Mouse (Mus musculus) embryonic facial prominence, embryonic 15.5 days (tissue): ENCODE data around the gene Ptpn6. TPM values are rescaled to one million over a fixed set of nuclear protein-coding genes. Genes with fewer than 3 reads are reported as not detected.

Source experiments
- ATAC-seq: fragments of 200-750 bp; cut with Nextera tagmentation; 2 replicates; pipeline ENCODE4 v1.8.0; 2017; ENCODE audit warnings: low read depth, moderate TSS enrichment; ENCODE audit not compliant: insufficient number of reproducible peaks, low FRiP score, low TSS enrichment
- H3K27ac ChIP-seq: fragments of 300-500 bp; sonication (generic); replicated peaks from 2 replicates; pipeline ENCODE4 v1.5.1; 2015; ENCODE audit warnings: mild to moderate bottlenecking, inconsistent platforms
- H3K27me3 ChIP-seq: fragments of 300-500 bp; sonication (generic); 2 replicates; pipeline ENCODE4 v1.6.1; 2015; ENCODE audit warnings: inconsistent platforms
- H3K36me3 ChIP-seq: fragments of 300-500 bp; sonication (generic); 2 replicates; pipeline ENCODE4 v1.6.1; 2015; ENCODE audit warnings: mild to moderate bottlenecking, inconsistent platforms
- H3K4me1 ChIP-seq: fragments of 300-500 bp; sonication (generic); 2 replicates; pipeline ENCODE4 v1.6.1; 2015; ENCODE audit warnings: inconsistent platforms
- H3K4me2 ChIP-seq: fragments of 300-500 bp; sonication (generic); replicated peaks from 2 replicates; pipeline ENCODE4 v1.6.1; 2015; ENCODE audit warnings: mild to moderate bottlenecking, inconsistent platforms
- H3K4me3 ChIP-seq: fragments of 300-500 bp; sonication (generic); replicated peaks from 2 replicates; pipeline ENCODE4 v1.5.1; 2015; ENCODE audit warnings: mild to moderate bottlenecking, inconsistent platforms
- H3K9ac ChIP-seq: fragments of 300-500 bp; sonication (generic); 2 replicates; pipeline ENCODE4 v1.6.1; 2015; ENCODE audit warnings: inconsistent platforms
- H3K9me3 ChIP-seq: fragments of 300-500 bp; sonication (generic); replicated peaks from 2 replicates; pipeline ENCODE4 v1.6.1; 2016; ENCODE audit warnings: inconsistent platforms
- WGBS: fragments of 180-500 bp; shearing (Covaris S2); methylation state at CpG from one replicate; pipeline ENCODE4 v1.1.7; 2015; 5-methylcytosine and 5-hydroxymethylcytosine counted together
- polyA plus RNA-seq: library from polyadenylated mRNA; unstranded; fragments of >200 nt; fragmentation: Nextera tagmentation; extraction: Ambion mirVana; gene quantifications from 2 replicates; pipeline ENCODE4 v1.2.1, GENCODE M21; 2015

Ptpn6 gene
- polyA plus RNA-seq, 1 experiment from 2014 or later: 19.9 TPM

DNA sequence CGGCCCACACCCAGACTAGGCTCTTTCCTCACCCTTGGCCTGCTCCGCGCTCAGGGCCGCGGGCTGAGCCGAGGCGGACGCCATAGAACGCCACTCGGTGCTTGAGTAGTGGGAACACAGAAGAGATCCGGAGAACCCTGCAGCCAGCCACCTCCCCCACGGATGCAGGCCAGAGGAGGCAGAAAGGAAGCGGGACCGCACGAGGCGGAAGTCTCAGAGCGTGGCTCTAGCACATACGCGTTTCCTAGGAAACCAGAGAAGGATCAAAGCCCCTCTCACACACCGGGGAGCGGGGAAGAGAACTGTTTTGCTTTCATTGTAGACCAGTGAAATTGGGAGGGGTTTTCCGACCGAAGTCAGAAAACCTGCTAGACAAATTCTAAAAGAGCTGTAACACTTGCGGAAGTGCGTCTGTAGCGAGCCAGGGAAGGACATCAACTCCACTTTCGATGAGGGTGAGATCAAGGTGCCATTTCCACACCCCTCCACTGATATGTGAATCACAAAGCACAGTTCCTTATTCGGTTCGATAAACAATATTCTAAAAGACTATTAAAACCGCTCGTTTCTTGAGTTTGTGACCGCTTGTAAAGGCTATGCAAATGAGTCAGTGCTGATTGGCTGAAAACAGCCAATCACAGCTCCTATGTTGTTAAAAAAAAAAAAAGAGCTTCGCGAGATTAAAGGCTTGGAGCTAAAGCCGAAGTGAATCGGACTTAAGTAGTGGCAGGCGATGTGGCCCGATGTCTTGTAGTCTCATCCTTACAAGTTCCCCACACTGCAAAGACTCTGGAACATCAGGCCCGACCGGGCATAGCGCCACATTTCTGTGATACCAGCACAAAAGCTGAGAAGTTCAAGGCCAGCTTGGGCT, 2.6 kb upstream of the Ptpn6 start, which contains the start of gene Grcc10:
Grcc10 (minus strand) TSS at position 487 of the 874 bp plus-strand sequence.
- under 1% methylated on average over 41 of the region's 41 CpGs for WGBS
- H3K4me3 ChIP-seq: peak within 1 kb of the TSS; percentile 68
- peak within 1 kb of the TSS; percentile 83 for H3K9ac ChIP-seq
- H3K27ac ChIP-seq: peak within 1 kb of the TSS; percentile 99
- H3K36me3 ChIP-seq: peaks cover 30% of the 10 kb centered on the region
- no peaks in the 10 kb centered on the region for H3K27me3 ChIP-seq
- H3K4me1 ChIP-seq: peaks cover 46% of the 10 kb centered on the region
- peak within 1 kb of the TSS; percentile 68 for H3K4me2 ChIP-seq
- no peaks in the 10 kb centered on the region for H3K9me3 ChIP-seq
- peak; percentile 84 for ATAC-seq

DNA sequence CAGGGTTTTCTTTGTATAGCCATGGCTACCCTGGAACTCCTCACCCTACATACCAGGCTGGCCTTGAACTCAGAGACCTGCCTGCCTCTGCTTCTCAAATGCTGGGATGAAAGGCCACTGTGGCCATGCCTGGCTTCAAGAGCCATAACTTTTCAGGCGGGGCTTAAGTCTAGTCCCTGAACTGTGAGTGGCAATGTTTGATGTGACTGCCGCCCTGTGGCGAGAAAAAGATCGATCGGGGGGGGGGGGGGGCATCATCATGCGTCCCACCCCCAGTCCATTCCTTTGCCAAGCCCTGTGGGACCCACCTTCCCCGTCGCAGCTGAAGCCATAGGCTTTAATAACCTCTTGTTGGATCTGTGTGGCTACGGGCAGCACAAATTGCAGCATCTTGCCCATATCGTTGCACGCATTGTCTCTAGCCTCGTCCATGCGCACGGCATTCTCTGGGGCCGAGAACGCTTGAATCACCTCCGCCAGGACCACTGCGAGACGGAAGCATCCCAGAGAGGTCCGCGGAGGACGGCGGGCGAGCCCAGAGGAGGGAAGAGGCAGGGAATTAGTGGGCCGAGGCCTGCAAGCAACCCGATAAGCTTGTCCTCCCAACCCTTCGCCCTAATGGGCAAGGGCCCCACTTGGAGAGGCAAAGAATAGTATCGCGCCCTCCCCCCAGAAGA, 1.8 kb upstream of the Ptpn6 start:
- Histone ChIP-seq H3K4me2 (peak overlapping the region; percentile 68), H3K4me1 (peaks cover 40% of the 10 kb centered on the region), H3K36me3 (peaks cover 30% of the 10 kb centered on the region), H3K4me3 (peak overlapping the region; percentile 68), H3K27me3 (no peaks in the 10 kb centered on the region), H3K27ac (peak overlapping the region; percentile 99), H3K9me3 (no peaks in the 10 kb centered on the region), H3K9ac (peak overlapping the region; percentile 83)
- WGBS: under 1% methylated on average over 29 of the region's 29 CpGs
- ATAC-seq: peak; percentile 9; the same call in 1 of the 2 replicates

DNA sequence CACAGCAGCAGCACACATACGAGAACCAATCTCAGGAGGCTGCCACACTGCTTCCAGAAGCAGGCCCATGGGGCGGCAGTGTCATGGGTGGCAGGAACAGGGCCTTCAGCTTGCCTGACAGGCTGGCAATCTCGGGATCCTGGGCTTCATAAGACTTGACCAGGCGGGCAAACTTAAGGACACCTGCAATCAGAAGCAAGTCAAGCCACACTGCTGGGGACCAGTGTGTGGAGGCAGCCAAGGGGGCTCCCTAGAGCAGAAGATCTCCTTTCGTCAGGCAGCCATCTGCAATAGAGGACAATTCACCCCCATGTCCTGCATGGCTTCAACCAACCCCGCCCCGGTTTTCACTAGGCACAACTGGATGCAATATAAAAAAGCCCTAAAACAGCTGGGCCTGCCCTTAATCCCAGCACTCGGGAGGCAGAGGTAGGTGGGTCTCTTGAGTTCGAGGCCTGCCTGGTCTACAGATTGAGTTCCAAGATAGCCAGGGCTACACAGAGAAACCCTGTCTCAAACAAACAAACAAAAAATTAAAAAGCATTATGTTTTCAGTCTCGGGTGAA, 800 bp upstream of the Ptpn6 start:
- Histone ChIP-seq H3K4me2 (peak overlapping the region; percentile 68), H3K27me3 (no peaks in the 10 kb centered on the region), H3K9ac (no peak overlapping the region), H3K4me1 (peaks cover 30% of the 10 kb centered on the region), H3K4me3 (0 out of 2 replicates have a peak overlapping the region, but pooled peaks have one; percentile 68), H3K9me3 (no peaks in the 10 kb centered on the region), H3K36me3 (peaks cover 23% of the 10 kb centered on the region), H3K27ac (peak overlapping the region; percentile 99)
- no peak for ATAC-seq
- WGBS: 73% methylated on average over 10 of the region's 10 CpGs

DNA sequence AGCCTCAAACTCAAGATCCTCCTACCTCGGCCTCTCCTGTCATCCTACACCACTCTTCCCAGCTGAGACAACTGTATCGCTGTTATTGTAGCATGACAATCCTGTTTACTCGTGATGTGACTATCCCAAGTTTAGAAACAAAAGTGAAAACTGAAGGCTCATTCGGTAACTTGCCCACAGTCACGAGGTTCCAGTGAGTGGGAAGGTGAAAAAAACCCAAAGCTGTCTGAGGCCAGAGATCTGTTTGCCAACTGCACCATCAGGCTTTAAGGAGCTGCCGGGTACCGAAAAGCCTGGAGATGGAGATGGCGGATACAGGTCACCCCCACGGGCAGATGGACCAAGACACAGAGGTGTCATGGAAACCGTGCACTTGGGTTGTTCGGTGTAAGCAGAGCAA, 1.5 kb downstream of the Ptpn6 start:
- no peak overlapping the region for H3K4me3 ChIP-seq

DNA sequence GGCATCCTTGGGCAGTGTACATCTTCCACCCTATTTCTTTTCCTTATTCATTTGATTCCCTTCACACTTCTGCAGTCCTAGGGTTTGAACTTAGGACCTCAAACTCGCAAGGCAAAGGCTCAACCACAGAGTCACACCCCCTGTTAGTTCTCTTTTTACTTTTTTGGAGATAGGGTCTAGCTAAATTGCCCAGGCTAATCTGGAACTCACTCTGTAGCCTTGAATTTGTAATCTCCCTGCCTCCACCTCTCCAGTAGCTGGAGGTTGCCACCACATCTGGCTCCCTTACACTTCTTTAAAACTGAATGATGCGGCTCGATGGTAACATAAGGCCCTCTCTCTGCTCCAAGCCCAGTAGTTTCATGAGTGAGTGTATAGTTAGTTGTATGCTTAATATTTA, 4.1 kb downstream of the Ptpn6 start:
- Histone ChIP-seq H3K4me3 (no peak overlapping the region), H3K4me2 (no peak overlapping the region), H3K36me3 (peaks cover 5% of the 10 kb centered on the region; the same call in 1 of the 2 replicates), H3K9me3 (no peaks in the 10 kb centered on the region), H3K4me1 (peaks cover 19% of the 10 kb centered on the region), H3K27ac (no peak overlapping the region), H3K27me3 (no peaks in the 10 kb centered on the region), H3K9ac (no peak overlapping the region)
- WGBS: 86% methylated on average over 3 of the region's 3 CpGs
- ATAC-seq: no peak

More for the DNA sequence above, 1.5 kb downstream of the Ptpn6 start:
- Histone ChIP-seq H3K4me2 (no peak overlapping the region), H3K9me3 (no peaks in the 10 kb centered on the region), H3K27me3 (no peaks in the 10 kb centered on the region), H3K9ac (no peak overlapping the region), H3K4me1 (peaks cover 33% of the 10 kb centered on the region), H3K36me3 (peaks cover 5% of the 10 kb centered on the region; the same call in 1 of the 2 replicates), H3K27ac (no peak overlapping the region)
- 85% methylated on average over 11 of the region's 11 CpGs for WGBS
- no peak for ATAC-seq

DNA sequence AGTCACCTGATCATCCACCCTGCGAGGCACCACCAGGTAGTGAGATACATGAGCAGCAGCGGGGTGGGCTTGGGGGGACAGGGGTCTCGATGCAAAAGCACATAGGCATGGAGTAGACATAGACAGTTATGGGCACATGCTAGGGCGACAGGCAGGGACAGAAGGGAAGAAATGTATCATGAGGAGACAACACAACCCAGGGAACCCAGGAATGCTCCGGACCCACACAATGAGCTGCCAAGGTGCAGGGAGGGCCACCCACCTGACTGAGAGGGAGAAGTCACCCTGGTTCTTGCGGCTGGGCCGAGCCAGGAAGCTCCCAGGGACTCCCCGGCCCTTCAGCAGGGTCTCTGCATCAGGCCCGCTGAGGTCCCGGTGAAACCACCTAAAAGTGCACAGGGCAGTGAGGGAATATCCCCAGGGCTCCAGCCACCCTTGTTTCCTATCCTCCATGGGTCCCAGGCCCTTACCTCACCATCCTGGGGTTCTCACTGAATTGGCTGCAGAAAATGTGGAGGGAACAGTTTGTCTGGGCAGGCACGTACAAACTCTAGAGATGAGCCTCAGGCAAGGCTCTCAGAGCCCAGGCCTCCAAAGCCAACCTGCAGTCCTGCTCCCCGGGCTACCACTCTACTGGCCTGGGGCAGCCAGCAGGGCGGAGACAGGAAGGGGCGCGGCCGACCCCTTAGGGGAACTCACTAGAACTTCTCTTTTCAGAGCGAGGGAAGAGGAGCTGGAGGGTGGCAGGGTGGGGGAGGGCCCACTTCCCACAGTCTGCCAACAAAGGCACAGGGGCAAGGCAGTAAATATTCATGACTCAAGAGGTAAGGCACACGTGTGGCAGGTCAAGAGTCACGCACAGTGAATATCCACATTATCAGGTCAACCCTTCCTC, 5.8 kb downstream of the Ptpn6 start:
- H3K4me2 ChIP-seq: no peak overlapping the region
- no peaks in the 10 kb centered on the region for H3K36me3 ChIP-seq
- no peaks in the 10 kb centered on the region for H3K27me3 ChIP-seq
- 0 out of 2 replicates have a peak overlapping the region, but pooled peaks have one; percentile 1 for H3K27ac ChIP-seq
- peaks cover 5% of the 10 kb centered on the region; the same call in 1 of the 2 replicates for H3K4me1 ChIP-seq
- H3K9me3 ChIP-seq: no peaks in the 10 kb centered on the region
- no peak for ATAC-seq
- H3K4me3 ChIP-seq: no peak overlapping the region
- H3K9ac ChIP-seq: no peak overlapping the region
- WGBS: 45% methylated on average over 19 of the region's 19 CpGs

DNA sequence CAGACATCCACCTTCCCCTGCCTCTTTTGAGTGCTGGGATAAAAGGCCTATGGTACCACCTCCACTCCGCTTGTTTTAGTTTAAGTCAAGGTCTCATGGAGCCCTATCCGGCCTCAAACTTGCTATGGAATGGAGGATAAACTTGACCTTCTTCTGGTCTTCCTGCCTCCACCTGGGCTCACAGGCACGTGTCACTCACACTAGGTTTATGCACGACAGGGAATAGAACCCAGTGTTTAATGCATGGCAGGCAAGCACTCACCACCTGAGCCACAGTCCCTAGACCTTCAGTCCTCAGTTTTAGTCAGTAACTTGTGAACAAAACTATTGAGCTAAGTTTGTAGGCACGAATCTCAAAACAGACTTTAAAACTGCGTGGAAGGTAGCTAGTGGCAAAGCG, 7.5 kb downstream of the Ptpn6 start:
- H3K4me3 ChIP-seq: no peak overlapping the region
- ATAC-seq: no peak
- H3K4me2 ChIP-seq: no peak overlapping the region
- no peak overlapping the region for H3K27ac ChIP-seq
- H3K4me1 ChIP-seq: peaks cover 5% of the 10 kb centered on the region; the same call in 1 of the 2 replicates
- WGBS: 86% methylated on average over 7 of the region's 7 CpGs
- H3K36me3 ChIP-seq: no peaks in the 10 kb centered on the region
- H3K9ac ChIP-seq: no peak overlapping the region
- no peaks in the 10 kb centered on the region for H3K27me3 ChIP-seq
- no peaks in the 10 kb centered on the region for H3K9me3 ChIP-seq

DNA sequence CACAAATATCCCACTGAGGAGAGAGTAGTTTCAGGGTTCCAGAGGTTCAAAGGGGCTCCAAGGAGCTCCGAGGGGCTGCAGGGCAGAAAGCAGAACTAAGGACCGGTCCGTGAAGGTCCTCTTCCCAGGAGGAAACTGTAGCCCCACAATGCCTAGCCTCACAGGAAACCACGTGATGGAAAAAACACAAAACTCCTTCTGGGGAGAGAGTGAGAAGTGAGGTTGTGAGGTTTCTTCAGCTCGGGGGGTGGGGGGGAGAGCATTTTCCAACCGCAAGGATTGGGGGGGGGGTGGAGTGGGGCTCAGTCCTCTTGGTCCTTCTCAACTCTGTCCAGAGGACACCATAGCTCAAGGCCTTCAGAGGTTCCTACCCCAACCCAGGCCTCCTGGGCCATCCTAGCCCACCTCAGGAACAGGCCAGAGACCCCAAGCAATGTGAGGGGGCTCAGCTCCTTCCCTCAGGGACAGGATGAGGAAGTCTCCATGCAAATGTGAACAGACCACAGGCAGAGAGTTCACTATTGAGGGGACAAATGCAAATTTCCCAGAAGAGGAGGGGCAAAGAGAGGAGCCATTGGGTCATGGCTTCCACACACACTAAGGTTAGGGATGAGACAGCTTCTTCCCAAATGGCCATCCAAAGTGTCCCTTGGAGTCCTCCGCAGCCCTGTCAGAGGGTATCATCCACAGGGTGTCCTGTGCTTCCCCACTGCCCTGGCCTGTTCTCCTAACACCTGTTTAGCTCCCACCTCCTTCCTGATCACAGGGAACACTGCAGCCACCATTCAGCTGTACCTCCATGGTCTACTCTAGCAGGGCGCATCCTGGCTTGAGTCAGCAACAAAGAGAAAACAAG, 8.4 kb downstream of the Ptpn6 start:
- H3K9me3 ChIP-seq: no peaks in the 10 kb centered on the region
- H3K27ac ChIP-seq: no peak overlapping the region
- H3K4me3 ChIP-seq: no peak overlapping the region
- H3K9ac ChIP-seq: no peak overlapping the region
- H3K4me2 ChIP-seq: no peak overlapping the region
- H3K4me1 ChIP-seq: peaks cover 5% of the 10 kb centered on the region; the same call in 1 of the 2 replicates
- 79% methylated on average over 8 of the region's 8 CpGs for WGBS
- no peaks in the 10 kb centered on the region for H3K36me3 ChIP-seq
- no peaks in the 10 kb centered on the region for H3K27me3 ChIP-seq
- ATAC-seq: no peak

DNA sequence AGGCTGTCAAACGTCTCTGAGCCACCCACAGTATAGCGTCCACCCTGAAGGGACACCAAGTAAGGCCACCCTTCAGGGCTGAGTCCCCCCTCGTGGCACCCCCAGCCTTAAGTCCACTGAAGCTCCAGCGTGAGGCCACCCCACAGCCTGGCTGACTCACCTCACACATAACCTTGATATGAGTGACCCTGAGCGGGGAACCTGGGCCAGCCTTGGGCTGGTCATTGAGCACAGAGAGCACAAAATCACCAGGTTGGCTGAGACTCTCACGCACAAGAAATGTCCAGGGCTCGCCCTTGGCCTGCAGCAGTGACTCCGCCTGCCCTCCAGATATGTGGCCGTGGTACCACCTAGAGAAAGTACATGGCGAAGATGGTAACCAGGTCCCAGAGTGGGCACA, 9.9 kb downstream of the Ptpn6 start:
- Histone ChIP-seq H3K27ac (no peak overlapping the region), H3K9me3 (no peaks in the 10 kb centered on the region), H3K4me2 (no peak overlapping the region), H3K27me3 (no peaks in the 10 kb centered on the region), H3K4me1 (peaks cover 5% of the 10 kb centered on the region; the same call in 1 of the 2 replicates), H3K36me3 (no peaks in the 10 kb centered on the region), H3K4me3 (no peak overlapping the region), H3K9ac (no peak overlapping the region)
- ATAC-seq: no peak
- WGBS: 85% methylated on average over 10 of the region's 10 CpGs

DNA sequence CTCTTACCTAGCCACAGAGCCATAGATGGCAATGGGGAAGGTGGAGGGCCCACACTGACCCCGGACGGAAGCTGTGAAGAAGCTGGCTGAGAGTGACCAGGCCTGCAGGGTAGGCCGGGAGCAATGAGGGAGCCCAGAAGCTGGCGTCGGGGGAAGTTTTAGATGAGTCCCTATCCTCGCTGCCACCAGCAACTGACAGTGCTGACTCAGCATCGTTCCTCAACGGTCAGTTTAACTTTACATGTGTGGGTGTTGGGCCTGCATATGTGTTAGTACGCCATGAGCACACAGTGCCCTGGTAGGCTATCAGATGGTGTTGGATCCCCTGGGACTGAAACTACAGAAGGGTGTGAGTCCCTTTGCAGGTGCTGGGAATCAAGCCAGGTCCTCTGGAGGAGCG, 14.0 kb downstream of the Ptpn6 start:
- H3K9me3 ChIP-seq: no peaks in the 10 kb centered on the region
- H3K4me2 ChIP-seq: no peak overlapping the region
- no peaks in the 10 kb centered on the region for H3K27me3 ChIP-seq
- no peaks in the 10 kb centered on the region for H3K36me3 ChIP-seq
- no peak for ATAC-seq
- H3K27ac ChIP-seq: no peak overlapping the region
- 86% methylated on average over 10 of the region's 10 CpGs for WGBS
- H3K9ac ChIP-seq: no peak overlapping the region
- no peak overlapping the region for H3K4me3 ChIP-seq
- no peaks in the 10 kb centered on the region for H3K4me1 ChIP-seq
